Mouse (Mus musculus): ENCODE results near the gene Psmb7.

GRCm38 (mm10) chr2:38574697-38575096, 69.2 kb downstream of the Psmb7 start:
- no peak for TF ChIP-seq CTCF (IDR thresholded peaks at IDR 0.05; ENCODE audit: low read depth)
- TF ChIP-seq EP300 (optimal IDR thresholded peaks at IDR 0.05): no peak
